Mouse (Mus musculus): ENCODE results near the gene Trpm3.

- TF ChIP-seq EP300 (IDR thresholded peaks at IDR 0.05): no peak
- TF ChIP-seq CTCF (IDR thresholded peaks at IDR 0.05): no peak
These were observed 671.4 kb downstream of the Trpm3 start for GRCm38 (mm10) chr19:22810247-22810646.

Data from lung, postnatal 0 days (tissue).